Mouse (Mus musculus): ENCODE data around the gene Spats2. TPM values are rescaled to one million over a fixed set of nuclear protein-coding genes. Genes with fewer than 3 reads are reported as not detected.

The Spats2 gene
- polyA plus RNA-seq, 1 experiment from 2014 or later: 45.0 TPM

GRCm38 (mm10) chr15:99163512-99164365 is 38.0 kb downstream of the Spats2 start:
- Histone ChIP-seq H3K4me3 (no peak overlapping the region), H3K4me1 (replicated peaks) (no peaks in the 10 kb centered on the region), H3K9ac (no peak overlapping the region), H3K36me3 (peaks cover 18% of the 10 kb centered on the region), H3K4me2 (no peak overlapping the region), H3K27ac (no peak overlapping the region), H3K27me3 (no peaks in the 10 kb centered on the region), H3K9me3 (no peaks in the 10 kb centered on the region)
- WGBS: 83% methylated on average over 12 of the region's 12 CpGs
- no peak for ATAC-seq (ENCODE audit: low FRiP score)

GRCm38 (mm10) chr15:99172131-99172530 is 46.4 kb downstream of the Spats2 start:
- Histone ChIP-seq H3K4me2 (no peak overlapping the region), H3K27ac (no peak overlapping the region), H3K9me3 (no peaks in the 10 kb centered on the region), H3K4me3 (no peak overlapping the region), H3K9ac (no peak overlapping the region), H3K36me3 (peaks cover 45% of the 10 kb centered on the region), H3K27me3 (no peaks in the 10 kb centered on the region), H3K4me1 (replicated peaks) (no peaks in the 10 kb centered on the region)
- no peak for ATAC-seq (ENCODE audit: low FRiP score)
- 92% methylated on average over 6 of the region's 6 CpGs for WGBS

- Histone ChIP-seq H3K36me3 (peaks cover 64% of the 10 kb centered on the region), H3K27me3 (no peaks in the 10 kb centered on the region), H3K9ac (no peak overlapping the region), H3K4me3 (no peak overlapping the region), H3K27ac (no peak overlapping the region), H3K4me2 (no peak overlapping the region), H3K4me1 (replicated peaks) (no peaks in the 10 kb centered on the region), H3K9me3 (no peaks in the 10 kb centered on the region)
- WGBS: 96% methylated on average over 1 of the region's 2 CpGs
- ATAC-seq (ENCODE audit: low FRiP score): no peak
Observed at GRCm38 (mm10) chr15:99179639-99180038, 53.9 kb downstream of the Spats2 start.

- Histone ChIP-seq H3K4me2 (no peak overlapping the region), H3K27me3 (no peaks in the 10 kb centered on the region), H3K9ac (no peak overlapping the region), H3K27ac (no peak overlapping the region), H3K36me3 (peaks cover 83% of the 10 kb centered on the region), H3K9me3 (no peaks in the 10 kb centered on the region), H3K4me1 (replicated peaks) (no peaks in the 10 kb centered on the region), H3K4me3 (no peak overlapping the region)
- ATAC-seq (ENCODE audit: low FRiP score): no peak
- WGBS: 93% methylated on average over 9 of the region's 9 CpGs
Observed at GRCm38 (mm10) chr15:99184217-99184914, 58.6 kb downstream of the Spats2 start.

DNA sequence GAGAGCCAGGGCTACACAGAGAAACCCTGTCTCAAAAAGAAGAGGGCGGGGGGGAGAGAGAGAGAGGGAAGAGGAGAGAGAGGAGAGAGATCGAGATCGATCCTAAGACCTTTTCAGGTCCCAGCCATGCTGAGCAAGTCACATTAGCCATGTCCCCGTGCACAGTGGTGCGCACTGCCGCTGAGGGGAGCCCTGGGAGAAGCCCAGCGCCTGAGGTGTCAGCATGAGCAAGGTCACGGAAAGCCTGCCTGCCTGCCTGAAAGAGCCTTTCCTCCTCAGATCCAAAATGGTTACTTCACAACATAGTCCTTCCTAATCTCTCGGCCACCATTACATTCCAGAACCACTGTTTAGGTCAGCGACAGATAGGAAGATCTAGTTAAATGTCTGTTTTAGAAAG is 68.6 kb downstream of the Spats2 start:
- H3K4me1 ChIP-seq (replicated peaks): 0 out of 2 replicates have a peak, but pooled peaks cover 4% of the 10 kb centered on the region
- WGBS: 74% methylated on average over 10 of the region's 10 CpGs
- no peaks in the 10 kb centered on the region for H3K9me3 ChIP-seq
- no peak overlapping the region for H3K27ac ChIP-seq
- H3K36me3 ChIP-seq: peaks cover 31% of the 10 kb centered on the region
- no peak overlapping the region for H3K4me3 ChIP-seq
- H3K9ac ChIP-seq: 0 out of 2 replicates have a peak overlapping the region, but pooled peaks have one; percentile 24
- ATAC-seq (ENCODE audit: low FRiP score): no peak
- H3K4me2 ChIP-seq: no peak overlapping the region
- no peaks in the 10 kb centered on the region for H3K27me3 ChIP-seq

- no peak for ATAC-seq (ENCODE audit: low FRiP score)
- no peaks in the 10 kb centered on the region for H3K9me3 ChIP-seq
Observed at GRCm38 (mm10) chr15:99195043-99195442, 69.3 kb downstream of the Spats2 start.

DNA sequence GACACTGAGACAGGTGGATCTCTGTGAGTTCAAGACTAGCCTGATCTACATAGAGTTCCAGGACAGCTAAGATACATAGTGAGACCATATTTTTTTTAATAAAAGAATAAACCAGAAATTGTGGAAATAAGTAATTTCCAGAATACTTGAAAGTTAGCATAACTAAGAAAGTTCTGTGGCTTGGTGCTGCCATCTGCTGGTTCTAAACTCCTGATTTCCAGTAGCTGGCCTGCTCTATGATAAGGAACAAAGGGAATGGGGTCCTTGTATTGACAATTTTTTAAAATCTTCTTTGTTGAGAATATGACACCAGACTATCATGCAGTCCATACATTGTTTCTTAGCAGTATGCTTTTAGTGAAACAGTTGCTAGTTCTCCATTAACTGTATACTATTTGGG is 73.0 kb downstream of the Spats2 start:
- Histone ChIP-seq H3K27ac (no peak overlapping the region), H3K27me3 (no peaks in the 10 kb centered on the region), H3K9me3 (no peaks in the 10 kb centered on the region), H3K4me2 (no peak overlapping the region), H3K9ac (no peak overlapping the region), H3K4me1 (replicated peaks) (0 out of 2 replicates have a peak, but pooled peaks cover 4% of the 10 kb centered on the region), H3K4me3 (no peak overlapping the region), H3K36me3 (peaks cover 27% of the 10 kb centered on the region)
- ATAC-seq (ENCODE audit: low FRiP score): no peak

More at GRCm38 (mm10) chr15:99195043-99195442, 69.3 kb downstream of the Spats2 start:
- Histone ChIP-seq H3K9ac (no peak overlapping the region), H3K4me2 (no peak overlapping the region), H3K27me3 (no peaks in the 10 kb centered on the region), H3K4me3 (no peak overlapping the region), H3K36me3 (peaks cover 33% of the 10 kb centered on the region), H3K27ac (no peak overlapping the region), H3K4me1 (replicated peaks) (0 out of 2 replicates have a peak, but pooled peaks cover 4% of the 10 kb centered on the region)
- 52% methylated on average over 6 of the region's 6 CpGs for WGBS

DNA sequence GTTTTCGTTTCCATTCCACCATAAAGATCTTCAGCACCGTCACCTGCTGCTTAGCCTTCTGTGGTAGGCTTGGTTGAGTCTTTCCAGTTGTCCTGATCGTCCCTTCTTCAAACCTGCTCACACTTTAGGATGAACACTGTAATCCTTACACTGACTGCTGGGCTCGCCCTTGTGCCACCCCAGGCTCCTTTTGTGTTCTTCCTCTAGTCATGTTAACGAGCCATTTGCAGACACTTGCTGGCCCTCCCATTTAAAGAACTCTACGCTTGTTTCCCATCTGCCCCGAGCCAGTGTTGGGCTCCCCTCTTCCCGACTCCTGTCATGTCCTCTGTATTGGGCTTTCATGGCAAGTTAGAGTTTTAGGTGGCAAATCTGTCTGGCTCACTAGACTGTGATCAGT is 80.2 kb downstream of the Spats2 start:
- no peak for ATAC-seq (ENCODE audit: low FRiP score)
- Histone ChIP-seq H3K4me2 (no peak overlapping the region), H3K27me3 (no peaks in the 10 kb centered on the region), H3K9ac (no peak overlapping the region), H3K27ac (no peak overlapping the region), H3K36me3 (peaks cover 58% of the 10 kb centered on the region), H3K4me1 (replicated peaks) (no peaks in the 10 kb centered on the region), H3K4me3 (no peak overlapping the region), H3K9me3 (no peaks in the 10 kb centered on the region)
- WGBS: 75% methylated on average over 8 of the region's 8 CpGs

- H3K9ac ChIP-seq: no peak overlapping the region
- H3K4me2 ChIP-seq: no peak overlapping the region
- H3K27me3 ChIP-seq: 0 out of 2 replicates have a peak, but pooled peaks cover under 1% of the 10 kb centered on the region
- no peak overlapping the region for H3K27ac ChIP-seq
- H3K36me3 ChIP-seq: peaks cover 60% of the 10 kb centered on the region
- no peaks in the 10 kb centered on the region for H3K9me3 ChIP-seq
- no peak overlapping the region for H3K4me3 ChIP-seq
- ATAC-seq (ENCODE audit: low FRiP score): no peak
- no peaks in the 10 kb centered on the region for H3K4me1 ChIP-seq (replicated peaks)
- 86% methylated on average over 10 of the region's 10 CpGs for WGBS
Observed at GRCm38 (mm10) chr15:99213183-99213582, 87.5 kb downstream of the Spats2 start.

GRCm38 (mm10) chr15:99214941-99215340 is 89.2 kb downstream of the Spats2 start:
- Histone ChIP-seq H3K4me1 (replicated peaks) (no peaks in the 10 kb centered on the region), H3K9ac (no peak overlapping the region), H3K27ac (no peak overlapping the region), H3K9me3 (no peaks in the 10 kb centered on the region), H3K36me3 (peaks cover 45% of the 10 kb centered on the region), H3K4me2 (no peak overlapping the region), H3K27me3 (peaks cover 13% of the 10 kb centered on the region), H3K4me3 (no peak overlapping the region)
- ATAC-seq (ENCODE audit: low FRiP score): no peak
- WGBS: 82% methylated on average over 2 of the region's 2 CpGs

GRCm38 (mm10) chr15:99215741-99216463 is 90.2 kb downstream of the Spats2 start:
- Histone ChIP-seq H3K9me3 (no peaks in the 10 kb centered on the region), H3K27ac (no peak overlapping the region), H3K27me3 (peaks cover 23% of the 10 kb centered on the region), H3K9ac (no peak overlapping the region), H3K36me3 (peaks cover 37% of the 10 kb centered on the region), H3K4me1 (replicated peaks) (no peaks in the 10 kb centered on the region), H3K4me3 (no peak overlapping the region), H3K4me2 (no peak overlapping the region)
- 86% methylated on average over 11 of the region's 11 CpGs for WGBS
- no peak for ATAC-seq (ENCODE audit: low FRiP score)

- ATAC-seq (ENCODE audit: low FRiP score): no peak
- Histone ChIP-seq H3K4me2 (no peak overlapping the region), H3K4me1 (replicated peaks) (peaks cover 7% of the 10 kb centered on the region), H3K9me3 (no peaks in the 10 kb centered on the region), H3K4me3 (no peak overlapping the region), H3K27me3 (peaks cover 40% of the 10 kb centered on the region), H3K36me3 (peaks cover 20% of the 10 kb centered on the region), H3K27ac (no peak overlapping the region), H3K9ac (no peak overlapping the region)
- 89% methylated on average over 4 of the region's 4 CpGs for WGBS
Observed at GRCm38 (mm10) chr15:99217630-99218029, 91.9 kb downstream of the Spats2 start.

Data from hindbrain, embryonic 13.5 days (tissue).